Mouse (Mus musculus) neutrophil, adult 5-6 weeks (primary cell): ENCODE measurements at regions not wholly inside any gene's neighbourhood (a gene's known extent, or its start where the extent isn't known, plus 50 kb on each side); places are given as distances from the start of the nearest gene placed in this dataset.

Experiments used
- ATAC-seq: fragments of 151-379, 151-347 bp; 2 replicates; pipeline ENCODE4 v1.8.0; 2017; ENCODE audit warnings: mild to moderate bottlenecking, moderate TSS enrichment; ENCODE audit not compliant: insufficient number of reproducible peaks, poor library complexity, low FRiP score, severe bottlenecking; ENCODE audit errors: extremely low read depth

- no peak for ATAC-seq
These were observed 166.3 kb upstream of the Clint1 start for GRCm38 (mm10) chr11:45685571-45685970.

DNA sequence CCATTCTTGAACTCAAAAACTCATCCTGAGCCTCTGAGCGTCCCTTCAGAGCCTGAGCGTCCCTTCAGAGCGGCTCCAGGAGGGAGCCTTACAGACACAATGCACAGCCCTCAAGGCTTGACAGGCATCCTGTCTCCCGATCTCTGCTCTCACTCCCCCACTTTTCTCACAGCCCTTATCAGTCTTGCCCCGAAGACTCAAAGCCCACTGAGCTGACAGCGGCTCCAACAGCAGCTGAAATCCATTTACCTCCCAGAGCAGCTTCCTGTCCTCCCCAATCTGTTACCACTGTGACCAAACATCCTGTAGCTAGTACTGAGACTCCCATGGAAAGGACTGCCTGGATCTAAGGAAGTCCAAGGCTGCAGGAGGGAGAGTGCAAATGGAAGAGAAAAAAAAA is 158.6 kb upstream of the Clint1 start:
- no peak for ATAC-seq

- ATAC-seq: no peak
These were observed 150.3 kb upstream of the Clint1 start for GRCm38 (mm10) chr11:45701506-45701905.

- no peak for ATAC-seq
These were observed 148.9 kb upstream of the Clint1 start for GRCm38 (mm10) chr11:45702916-45703315.

DNA sequence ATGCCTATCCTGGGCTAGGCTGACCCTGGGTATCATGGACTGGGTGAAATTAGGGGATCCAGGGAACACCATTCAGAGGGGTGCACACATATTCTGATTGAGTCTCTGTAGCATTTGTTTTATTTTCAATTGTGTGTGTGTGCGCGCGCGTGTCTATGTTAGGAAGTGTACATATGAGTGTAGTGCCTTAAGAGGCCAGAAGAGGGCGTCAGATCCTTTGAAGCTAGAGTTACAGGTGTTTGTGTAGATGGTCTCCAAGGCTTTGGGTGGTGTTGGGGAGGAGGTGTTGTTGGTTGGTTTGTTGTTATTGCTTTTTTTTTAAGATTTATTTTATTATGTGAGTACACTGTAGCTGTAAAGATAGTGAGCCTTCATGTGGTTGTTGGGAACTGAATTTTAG is 147.4 kb upstream of the Clint1 start:
- ATAC-seq: no peak

DNA sequence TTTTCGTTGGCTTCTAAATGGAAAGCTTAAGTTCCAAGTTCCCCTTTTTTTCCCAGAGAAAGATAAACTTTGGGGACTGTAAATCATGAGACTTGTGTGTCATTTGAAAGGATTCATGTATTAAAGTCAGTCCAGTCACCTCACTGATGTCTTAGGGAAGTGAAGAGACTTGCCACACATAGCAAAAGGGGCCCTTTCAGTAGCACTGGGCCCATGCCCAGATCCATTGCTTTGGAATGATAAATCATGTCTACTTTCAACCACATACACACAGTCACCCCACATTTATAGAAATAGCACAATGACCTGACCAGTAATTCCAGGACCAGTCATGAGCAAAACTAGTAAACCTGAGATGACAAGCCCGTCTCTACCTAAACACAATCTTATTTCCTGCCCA is 133.2 kb upstream of the Clint1 start:
- no peak for ATAC-seq

DNA sequence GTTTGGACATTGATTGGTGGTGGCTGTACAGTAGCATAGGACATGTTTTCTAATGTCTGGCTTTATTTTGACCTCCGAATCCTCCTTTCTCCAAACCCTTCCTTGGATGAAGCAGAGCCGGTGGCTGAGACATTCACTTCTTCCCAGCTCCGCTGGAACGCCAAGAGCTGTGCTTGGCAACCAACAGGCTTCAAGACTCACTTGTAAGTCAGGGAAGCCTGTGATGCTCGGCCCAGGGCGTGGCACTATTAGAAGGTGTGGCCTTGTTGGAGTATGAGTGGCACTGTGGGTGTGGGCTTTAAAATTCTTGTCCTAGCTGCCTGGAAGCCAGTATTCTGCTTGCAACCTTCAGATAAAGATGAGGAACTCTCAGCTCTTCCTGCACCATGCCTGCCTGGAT is 132.0 kb upstream of the Clint1 start:
- ATAC-seq: no peak

GRCm38 (mm10) chr11:45736561-45736960 is 115.3 kb upstream of the Clint1 start:
- ATAC-seq: no peak

DNA sequence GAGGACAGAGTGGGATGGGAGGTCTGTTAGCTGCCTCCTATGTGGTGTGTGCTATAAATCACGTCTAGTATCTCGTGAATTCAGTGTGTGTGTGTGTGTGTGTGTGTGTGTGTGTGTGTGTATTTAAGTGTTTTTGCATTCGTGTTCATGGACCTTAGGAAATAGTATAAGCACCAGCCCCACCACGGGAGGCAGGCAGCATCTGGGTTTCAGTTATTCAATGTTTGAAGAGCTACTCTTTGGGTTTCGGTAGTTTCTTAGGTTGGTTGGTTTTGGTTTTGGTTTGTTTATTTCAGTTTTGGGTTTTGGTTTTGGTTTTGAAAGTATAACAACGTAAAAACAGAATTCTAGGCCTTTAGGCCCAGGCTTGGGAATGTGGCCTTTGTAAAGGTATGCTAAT is 113.5 kb upstream of the Clint1 start:
- no peak for ATAC-seq

GRCm38 (mm10) chr11:45745941-45746340 is 105.9 kb upstream of the Clint1 start:
- no peak for ATAC-seq

DNA sequence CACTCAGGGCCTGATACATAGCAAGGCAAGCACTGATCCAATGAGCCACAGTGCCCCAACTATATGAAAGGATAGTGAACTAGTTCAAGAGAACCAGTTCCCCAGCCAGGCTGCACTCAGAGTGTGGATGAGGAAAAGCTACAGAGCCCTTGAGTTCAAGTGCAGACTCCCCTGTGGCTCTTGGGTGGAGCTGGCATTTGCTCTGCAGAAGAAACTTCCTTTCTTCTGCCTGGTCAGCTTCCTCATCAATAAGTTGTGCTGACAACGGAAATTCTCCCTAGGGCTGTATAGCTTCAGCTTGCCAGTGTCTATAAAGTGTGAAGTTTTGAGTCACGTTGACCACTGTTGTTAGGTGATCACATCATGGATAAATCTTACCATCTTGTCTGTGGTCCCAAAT is 101.6 kb upstream of the Clint1 start:
- ATAC-seq: no peak

DNA sequence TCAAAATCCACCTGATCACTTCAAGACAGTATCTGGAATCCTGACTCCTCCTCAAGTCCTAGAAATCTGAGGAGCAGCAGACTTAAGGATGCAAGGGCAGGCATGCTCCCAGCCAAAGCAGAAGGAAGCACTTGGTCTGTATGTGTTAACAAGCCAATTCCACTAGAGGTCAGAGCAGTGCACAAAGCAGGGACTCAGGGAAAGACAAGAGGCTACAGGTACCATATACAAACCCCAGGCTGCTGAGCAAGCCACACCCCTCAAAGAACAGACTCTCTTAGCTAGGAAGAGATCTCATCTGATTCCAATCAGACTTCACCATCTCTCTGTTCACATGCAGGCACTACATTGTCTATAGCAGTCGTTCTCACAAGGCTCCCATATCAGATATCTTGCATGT is 99.6 kb upstream of the Clint1 start:
- peak; percentile 55; the same call in 1 of the 2 replicates for ATAC-seq

DNA sequence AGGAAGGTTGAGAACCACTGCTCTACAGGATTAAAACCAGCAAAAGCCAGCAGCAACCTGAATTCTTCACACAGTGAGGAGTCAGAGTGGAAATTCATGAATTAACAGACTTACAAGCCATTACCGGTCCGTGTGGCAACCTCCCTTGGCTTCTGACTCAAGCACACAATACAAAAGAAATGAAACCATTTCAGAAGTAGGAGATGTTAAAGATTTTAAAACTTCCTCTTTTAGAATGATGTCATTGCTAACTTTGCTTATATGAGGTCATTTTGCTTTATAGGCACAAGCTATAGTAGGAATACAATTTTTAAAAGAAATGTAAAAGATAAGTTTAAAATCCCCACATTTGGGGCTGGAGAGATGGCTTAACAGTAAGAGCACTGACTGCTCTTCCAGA is 99.1 kb upstream of the Clint1 start:
- ATAC-seq: no peak

GRCm38 (mm10) chr11:45767081-45767480 is 84.8 kb upstream of the Clint1 start:
- ATAC-seq: no peak

DNA sequence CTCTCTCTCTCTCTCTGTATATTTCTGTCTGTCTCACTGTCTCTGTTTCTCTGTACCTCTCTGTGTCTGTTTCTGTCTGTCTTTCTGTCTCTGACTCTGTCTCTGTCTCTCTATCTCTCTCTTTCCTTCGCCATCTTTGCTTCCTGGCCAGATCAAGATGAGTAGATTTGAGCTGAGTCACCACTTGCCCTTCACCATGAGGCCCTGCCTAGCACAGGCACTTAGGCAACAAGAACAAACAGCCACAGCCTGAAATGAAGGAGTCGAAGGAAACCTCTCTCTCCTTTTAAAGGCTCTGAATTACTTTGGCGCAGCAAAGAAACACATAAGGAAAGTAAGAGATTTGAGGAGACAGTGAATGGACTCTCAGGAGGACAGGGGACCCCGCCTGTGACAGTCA is 69.4 kb upstream of the Clint1 start:
- ATAC-seq: no peak

GRCm38 (mm10) chr11:45785806-45786205 is 66.0 kb upstream of the Clint1 start:
- no peak for ATAC-seq

DNA sequence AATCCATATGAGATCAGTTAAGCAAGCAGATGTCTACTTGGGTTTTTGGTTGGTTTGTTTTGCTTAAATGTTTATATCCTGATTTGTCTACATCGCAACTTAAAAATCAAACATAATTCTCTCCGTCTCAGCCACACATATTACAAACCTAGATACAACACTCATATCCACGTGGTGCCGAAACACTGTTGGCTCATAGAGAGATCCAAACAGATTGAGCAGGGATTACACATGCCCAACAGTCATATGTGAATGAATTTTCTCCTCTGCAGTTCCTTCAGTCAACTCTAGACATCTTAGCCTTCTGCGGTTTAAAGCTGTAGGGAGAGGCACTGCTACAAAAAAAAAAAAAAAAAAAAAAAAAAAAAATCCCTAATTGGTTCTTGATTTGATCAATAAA is 64.4 kb upstream of the Clint1 start:
- no peak for ATAC-seq

GRCm38 (mm10) chr11:45789886-45790285 is 62.0 kb upstream of the Clint1 start:
- no peak for ATAC-seq

GRCm38 (mm10) chr11:45790504-45790903 is 61.3 kb upstream of the Clint1 start:
- ATAC-seq: no peak

- ATAC-seq: no peak
These were observed 60.2 kb upstream of the Clint1 start for GRCm38 (mm10) chr11:45791696-45792095.

DNA sequence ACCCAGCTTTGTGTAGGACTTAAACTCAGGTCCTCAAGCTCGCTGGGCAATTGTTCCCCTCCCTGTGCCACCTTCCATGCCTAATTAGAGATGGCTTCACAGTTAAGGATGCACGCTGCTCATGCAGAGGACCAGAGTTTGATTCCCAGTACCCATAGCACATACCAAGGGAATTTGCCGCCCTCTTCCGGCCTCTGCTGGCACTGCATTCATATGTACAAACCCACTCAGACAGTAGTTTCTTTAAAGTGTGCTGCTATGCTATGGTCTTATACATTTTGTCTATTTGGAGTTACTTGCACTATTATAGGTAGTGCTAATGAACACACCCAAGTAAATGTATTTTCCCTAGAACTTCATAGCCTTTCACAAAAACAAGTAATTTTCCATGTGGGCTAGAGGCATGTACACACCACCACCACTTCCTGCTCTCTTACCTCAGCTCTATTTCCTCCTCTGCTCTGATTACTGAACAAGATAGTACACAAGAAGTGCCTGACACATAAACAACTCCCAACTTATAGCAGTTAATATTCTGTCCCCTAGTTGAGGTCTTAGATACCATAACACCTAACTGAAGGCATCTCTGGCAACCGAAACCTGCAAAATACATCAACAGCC is 57.4 kb upstream of the Clint1 start:
- ATAC-seq: no peak
